Mouse (Mus musculus) lung, embryonic 15.5 days (tissue): ENCODE data around the gene Kiz. TPM values are rescaled to one million over a fixed set of nuclear protein-coding genes. Genes with fewer than 3 reads are reported as not detected.
A peak's percentile ranks its signal among the peaks of the same experiment; 100 is the strongest.

Experiments used
- ATAC-seq: fragments of 200-750 bp; cut with Nextera tagmentation; 2 replicates; pipeline ENCODE4 v1.8.0; 2017; ENCODE audit warnings: moderate number of reproducible peaks, borderline replicate concordance; ENCODE audit not compliant: low FRiP score, low TSS enrichment; ENCODE audit errors: extremely low read depth
- H3K27ac ChIP-seq: fragments of 300-500 bp; sonication (generic); 2 replicates; pipeline ENCODE4 v1.5.1; 2015; ENCODE audit warnings: moderate library complexity, mild to moderate bottlenecking, inconsistent platforms
- H3K27me3 ChIP-seq: fragments of 300-500 bp; sonication (generic); 2 replicates; pipeline ENCODE4 v1.6.1; 2015; ENCODE audit warnings: inconsistent platforms
- H3K36me3 ChIP-seq: fragments of 300-500 bp; sonication (generic); 2 replicates; pipeline ENCODE4 v1.6.1; 2015; ENCODE audit warnings: inconsistent platforms
- H3K4me1 ChIP-seq: fragments of 300-500 bp; sonication (generic); 2 replicates; pipeline ENCODE4 v1.6.1; 2015; ENCODE audit warnings: inconsistent platforms
- H3K4me2 ChIP-seq: fragments of 300-500 bp; sonication (generic); 2 replicates; pipeline ENCODE4 v1.6.1; 2015; ENCODE audit warnings: inconsistent platforms, mild to moderate bottlenecking, moderate library complexity
- H3K4me3 ChIP-seq: fragments of 300-500 bp; sonication (generic); 2 replicates; pipeline ENCODE4 v1.5.1; 2015; ENCODE audit warnings: mild to moderate bottlenecking, inconsistent platforms
- H3K9ac ChIP-seq: fragments of 300-500 bp; sonication (generic); 2 replicates; pipeline ENCODE4 v1.6.1; 2015; ENCODE audit warnings: inconsistent platforms
- H3K9me3 ChIP-seq: fragments of 300-500 bp; sonication (generic); 2 replicates; pipeline ENCODE4 v1.6.1; 2016; ENCODE audit warnings: inconsistent platforms
- WGBS: fragments of 180-500 bp; shearing (Covaris S2); methylation state at CpG from one replicate; pipeline ENCODE4 v1.1.7; 2015; 5-methylcytosine and 5-hydroxymethylcytosine counted together
- polyA plus RNA-seq: library from polyadenylated mRNA; unstranded; fragments of >200 nt; fragmentation: Nextera tagmentation; extraction: Ambion mirVana; gene quantifications from 2 replicates; pipeline ENCODE4 v1.2.1, GENCODE M21; 2015

Gene Kiz
- polyA plus RNA-seq, 1 experiment from 2014 or later = 34.9 TPM

DNA sequence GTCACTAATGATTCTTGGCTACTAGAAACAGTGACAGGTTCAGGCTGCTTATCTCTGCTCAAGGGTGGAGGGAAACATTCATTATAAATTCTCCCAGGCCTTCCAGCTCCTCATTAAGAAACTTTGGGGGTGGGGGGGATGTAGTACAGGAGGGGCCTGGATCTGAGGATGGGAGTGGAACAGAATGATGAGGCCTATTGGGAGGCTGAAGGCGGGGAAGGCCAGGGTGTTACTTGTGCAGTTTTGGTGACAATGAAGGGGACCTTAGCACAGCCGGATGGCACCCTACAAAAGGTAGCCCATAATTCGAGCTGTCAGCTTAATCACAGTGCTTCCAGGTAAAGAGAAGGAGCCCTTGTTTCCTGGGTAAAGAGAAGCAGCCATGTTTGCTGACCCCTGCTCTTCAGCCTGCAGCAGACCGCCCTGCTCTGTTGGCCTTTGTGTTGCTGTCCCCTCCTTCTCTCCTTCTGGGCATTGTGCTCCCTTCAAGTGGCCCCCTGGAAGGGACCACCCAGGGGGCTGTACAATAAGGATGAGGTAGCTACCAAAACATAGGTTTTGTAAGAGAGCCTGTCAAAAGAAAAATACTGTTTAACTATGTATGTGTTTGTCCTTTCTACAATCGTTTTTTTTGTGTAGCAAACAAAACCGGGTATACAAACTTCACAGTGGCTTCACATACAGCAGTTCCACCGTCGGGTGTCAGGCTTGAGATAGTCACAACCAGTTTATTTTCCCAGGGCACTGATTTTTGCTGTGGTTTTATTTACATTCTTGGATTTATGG lies 64.9 kb downstream of the Kiz start:
- WGBS = 21% methylated on average over 8 of the region's 8 CpGs
- Histone ChIP-seq H3K4me1 (no peaks in the 10 kb centered on the region), H3K27ac (no peak overlapping the region), H3K27me3 (no peaks in the 10 kb centered on the region), H3K4me2 (no peak overlapping the region), H3K36me3 (no peaks in the 10 kb centered on the region), H3K9ac (no peak overlapping the region), H3K9me3 (no peaks in the 10 kb centered on the region), H3K4me3 (no peak overlapping the region)
- ATAC-seq = no peak

GRCm38 (mm10) chr2:146925296-146925695 lies 69.6 kb downstream of the Kiz start:
- H3K36me3 ChIP-seq = no peaks in the 10 kb centered on the region
- H3K9ac ChIP-seq = no peak overlapping the region
- WGBS = 91% methylated on average over 1 of the region's 1 CpGs
- no peak overlapping the region for H3K27ac ChIP-seq
- no peaks in the 10 kb centered on the region for H3K9me3 ChIP-seq
- no peaks in the 10 kb centered on the region for H3K4me1 ChIP-seq
- no peak overlapping the region for H3K4me2 ChIP-seq
- H3K4me3 ChIP-seq = no peak overlapping the region
- H3K27me3 ChIP-seq = no peaks in the 10 kb centered on the region
- no peak for ATAC-seq

- no peaks in the 10 kb centered on the region for H3K9me3 ChIP-seq
- H3K27me3 ChIP-seq = no peaks in the 10 kb centered on the region
- no peak overlapping the region for H3K9ac ChIP-seq
- no peak overlapping the region for H3K27ac ChIP-seq
- ATAC-seq = no peak
- 66% methylated on average over 4 of the region's 4 CpGs for WGBS
- no peak overlapping the region for H3K4me3 ChIP-seq
- no peaks in the 10 kb centered on the region for H3K36me3 ChIP-seq
- H3K4me2 ChIP-seq = no peak overlapping the region
- no peaks in the 10 kb centered on the region for H3K4me1 ChIP-seq
These were observed 70.2 kb downstream of the Kiz start for GRCm38 (mm10) chr2:146925846-146926245.

DNA sequence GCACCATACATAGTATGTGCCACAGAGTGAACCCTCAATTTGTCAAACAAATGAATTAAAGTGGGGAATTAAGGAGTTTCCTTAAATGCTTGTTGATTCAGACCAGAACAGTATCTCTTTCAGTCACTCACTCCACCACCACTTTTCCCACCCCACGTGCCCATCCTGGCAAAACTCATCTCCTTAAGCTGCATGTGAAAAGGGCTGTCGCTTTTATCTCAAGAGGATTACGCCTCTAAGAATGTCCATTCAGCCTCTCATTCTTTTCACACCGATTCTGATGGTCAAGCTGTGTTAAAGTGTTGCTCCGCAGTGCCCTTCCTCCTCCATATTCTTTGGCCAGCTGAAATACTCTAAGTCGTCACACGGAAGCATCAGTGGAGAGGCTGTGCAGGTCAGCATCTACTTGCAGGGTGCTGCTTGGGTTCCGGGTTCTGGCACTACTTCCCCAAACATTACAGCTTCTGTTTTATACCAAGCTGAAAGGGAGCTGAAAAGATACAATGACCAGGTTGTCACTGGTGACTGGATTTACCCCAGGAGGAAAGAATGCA lies 92.6 kb downstream of the Kiz start:
- H3K4me3 ChIP-seq = no peak overlapping the region
- H3K27ac ChIP-seq = no peak overlapping the region
- H3K4me1 ChIP-seq = no peaks in the 10 kb centered on the region
- H3K4me2 ChIP-seq = no peak overlapping the region
- ATAC-seq = no peak
- H3K9ac ChIP-seq = no peak overlapping the region
- H3K27me3 ChIP-seq = no peaks in the 10 kb centered on the region
- H3K36me3 ChIP-seq = no peaks in the 10 kb centered on the region
- H3K9me3 ChIP-seq = no peaks in the 10 kb centered on the region
- 54% methylated on average over 8 of the region's 8 CpGs for WGBS

GRCm38 (mm10) chr2:146956366-146956765 lies 100.7 kb downstream of the Kiz start:
- no peak overlapping the region for H3K27ac ChIP-seq
- WGBS = 65% methylated on average over 6 of the region's 6 CpGs
- no peaks in the 10 kb centered on the region for H3K36me3 ChIP-seq
- ATAC-seq = no peak
- H3K27me3 ChIP-seq = no peaks in the 10 kb centered on the region
- H3K4me3 ChIP-seq = no peak overlapping the region
- H3K4me2 ChIP-seq = no peak overlapping the region
- no peak overlapping the region for H3K9ac ChIP-seq
- no peaks in the 10 kb centered on the region for H3K9me3 ChIP-seq
- peaks cover 5% of the 10 kb centered on the region for H3K4me1 ChIP-seq

GRCm38 (mm10) chr2:146958398-146958911 lies 102.8 kb downstream of the Kiz start:
- Histone ChIP-seq H3K4me2 (peak overlapping the region; percentile 60), H3K27ac (no peak overlapping the region), H3K9me3 (no peaks in the 10 kb centered on the region), H3K4me1 (peaks cover 5% of the 10 kb centered on the region), H3K4me3 (peak overlapping the region; percentile 27), H3K27me3 (no peaks in the 10 kb centered on the region), H3K36me3 (no peaks in the 10 kb centered on the region), H3K9ac (no peak overlapping the region; the same call in 1 of the 2 replicates)
- peak; percentile 65; the same call in 1 of the 2 replicates for ATAC-seq
- WGBS = 15% methylated on average over 11 of the region's 11 CpGs

- Histone ChIP-seq H3K27me3 (no peaks in the 10 kb centered on the region), H3K9me3 (no peaks in the 10 kb centered on the region), H3K9ac (peak overlapping the region; percentile 14; the same call in 1 of the 2 replicates), H3K36me3 (no peaks in the 10 kb centered on the region), H3K4me2 (peak overlapping the region; percentile 60), H3K4me3 (peak overlapping the region; percentile 27), H3K4me1 (peaks cover 5% of the 10 kb centered on the region), H3K27ac (peak overlapping the region; percentile 35)
- ATAC-seq = peak; percentile 84; the same call in 1 of the 2 replicates
- under 1% methylated on average over 21 of the region's 21 CpGs for WGBS
These were observed 103.5 kb downstream of the Kiz start for GRCm38 (mm10) chr2:146958951-146959821.

DNA sequence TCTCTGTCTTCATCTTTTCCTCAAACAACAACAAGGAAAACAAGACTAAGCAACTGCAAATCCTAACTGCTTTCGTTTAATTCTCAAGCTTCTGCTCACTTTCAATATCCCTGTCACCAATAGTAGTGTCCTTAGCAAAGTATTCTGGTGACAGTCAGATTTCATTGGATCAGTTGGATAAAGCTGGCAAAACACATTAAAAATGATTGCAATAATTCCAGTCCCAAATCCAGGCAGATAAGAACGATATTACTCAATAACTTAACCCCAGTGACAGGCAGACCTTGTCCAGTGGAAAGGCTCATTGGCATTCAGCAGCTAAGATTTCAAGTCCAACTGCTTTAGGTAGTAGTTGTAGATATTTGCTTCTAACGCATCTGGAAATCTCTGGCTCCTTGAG lies 119.4 kb downstream of the Kiz start:
- Histone ChIP-seq H3K9ac (no peak overlapping the region), H3K9me3 (no peaks in the 10 kb centered on the region), H3K27ac (no peak overlapping the region), H3K27me3 (no peaks in the 10 kb centered on the region), H3K36me3 (no peaks in the 10 kb centered on the region), H3K4me2 (no peak overlapping the region), H3K4me3 (no peak overlapping the region), H3K4me1 (no peaks in the 10 kb centered on the region)
- 71% methylated on average over 3 of the region's 3 CpGs for WGBS
- ATAC-seq = no peak

DNA sequence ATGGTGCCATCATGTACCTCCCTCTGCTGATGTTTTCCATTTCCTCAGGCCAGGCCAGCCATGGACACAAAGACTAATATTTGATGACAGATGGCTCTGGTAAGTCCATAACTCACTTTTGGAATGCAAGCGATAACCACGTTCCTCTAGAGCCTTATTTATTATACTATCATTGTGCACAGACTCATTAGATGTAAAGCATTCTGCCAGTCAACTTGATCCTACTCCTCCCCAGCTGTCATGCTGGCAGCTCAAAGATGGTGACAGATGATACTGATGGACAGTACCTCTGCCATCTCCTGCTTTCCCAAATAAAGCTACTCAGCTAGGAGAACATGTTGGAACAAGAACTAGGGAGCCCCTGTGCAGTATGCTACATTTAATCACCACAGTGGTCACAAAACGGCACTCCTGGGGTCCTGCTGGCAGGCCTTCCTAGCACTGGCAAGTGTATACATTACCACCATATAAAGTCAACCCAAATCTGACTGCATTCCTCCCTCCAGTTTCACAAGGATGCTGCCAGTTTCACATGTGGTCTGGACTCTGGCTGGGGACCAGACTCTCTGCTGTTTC lies 119.9 kb downstream of the Kiz start:
- Histone ChIP-seq H3K4me3 (no peak overlapping the region), H3K4me2 (no peak overlapping the region), H3K27ac (no peak overlapping the region), H3K9me3 (no peaks in the 10 kb centered on the region), H3K4me1 (no peaks in the 10 kb centered on the region), H3K9ac (no peak overlapping the region), H3K36me3 (no peaks in the 10 kb centered on the region), H3K27me3 (no peaks in the 10 kb centered on the region)
- WGBS = 63% methylated on average over 3 of the region's 3 CpGs
- ATAC-seq = no peak

DNA sequence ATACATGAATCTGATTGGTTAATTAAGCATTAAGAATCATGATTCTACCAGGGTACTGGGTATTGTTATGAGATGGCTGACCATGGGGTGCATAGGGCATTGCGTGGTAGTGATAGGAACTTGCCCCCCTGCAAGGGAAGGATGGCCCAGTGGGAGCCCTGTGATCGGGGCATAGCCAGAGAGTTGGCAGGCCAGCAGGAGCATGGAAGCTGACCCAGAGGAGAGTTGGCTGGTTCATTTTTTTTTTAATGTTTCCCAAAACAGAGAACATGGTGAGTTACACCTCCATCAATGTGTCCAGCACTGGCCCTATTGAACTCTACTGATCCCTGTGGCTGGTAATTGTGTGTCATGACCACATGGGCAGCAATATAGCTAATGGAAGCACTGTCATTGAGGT lies 127.1 kb downstream of the Kiz start:
- Histone ChIP-seq H3K4me3 (no peak overlapping the region), H3K4me2 (no peak overlapping the region), H3K9me3 (no peaks in the 10 kb centered on the region), H3K9ac (no peak overlapping the region), H3K27ac (no peak overlapping the region), H3K27me3 (no peaks in the 10 kb centered on the region), H3K36me3 (no peaks in the 10 kb centered on the region), H3K4me1 (no peaks in the 10 kb centered on the region)
- ATAC-seq = no peak
- 83% methylated on average over 2 of the region's 2 CpGs for WGBS

DNA sequence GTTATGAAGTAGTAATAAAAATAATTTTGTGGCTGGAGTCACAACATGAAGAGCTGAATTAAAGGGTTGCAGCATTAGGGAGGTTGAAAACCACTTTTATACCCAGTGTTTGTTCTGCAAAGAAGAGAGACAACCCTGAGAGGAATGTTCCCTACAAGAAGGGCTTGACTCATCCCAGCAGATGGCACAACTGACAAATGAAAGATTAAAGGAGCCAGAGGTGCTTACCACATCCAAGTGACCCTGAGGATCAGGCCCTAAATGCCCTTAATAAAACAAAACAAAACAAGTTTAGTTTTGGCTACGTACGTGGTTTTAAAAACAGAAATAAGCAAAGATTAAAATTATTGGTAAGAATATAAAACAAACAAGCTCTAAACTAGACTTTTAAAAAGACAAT lies 129.2 kb downstream of the Kiz start:
- Histone ChIP-seq H3K4me1 (no peaks in the 10 kb centered on the region), H3K27ac (no peak overlapping the region), H3K36me3 (no peaks in the 10 kb centered on the region), H3K4me3 (no peak overlapping the region), H3K4me2 (no peak overlapping the region), H3K27me3 (no peaks in the 10 kb centered on the region), H3K9ac (no peak overlapping the region), H3K9me3 (no peaks in the 10 kb centered on the region)
- no peak for ATAC-seq
- 90% methylated on average over 2 of the region's 2 CpGs for WGBS
